Mouse (Mus musculus) kidney, postnatal 0 days (tissue): Measurements from ENCODE around the gene Actn4. TPM values are rescaled to one million over a fixed set of nuclear protein-coding genes. Genes with fewer than 3 reads are reported as not detected.

Source experiments
- ATAC-seq: fragments of 200-750 bp; cut with Nextera tagmentation; replicated peaks from 2 replicates; pipeline ENCODE4 v1.8.0; 2017; ENCODE audit warnings: low read depth, moderate number of reproducible peaks, moderate TSS enrichment, moderate library complexity; ENCODE audit not compliant: low FRiP score
- DNase-seq: peaks from one replicate; pipeline ENCODE4 v3.0.0-alpha.2; 2016; ENCODE audit warnings: low spot score
- H3K27ac ChIP-seq: fragments of 300-500 bp; sonication (generic); 2 replicates; pipeline ENCODE4 v1.5.1; 2014; ENCODE audit warnings: mild to moderate bottlenecking
- H3K27me3 ChIP-seq: fragments of 300-500 bp; sonication (generic); 2 replicates; pipeline ENCODE4 v1.6.1; 2014; ENCODE audit warnings: low read length, mixed read lengths; ENCODE audit not compliant: insufficient read depth
- H3K36me3 ChIP-seq: fragments of 300-500 bp; sonication (generic); 2 replicates; pipeline ENCODE4 v1.6.1; 2014; ENCODE audit warnings: low read length, mixed read lengths; ENCODE audit not compliant: insufficient read depth
- H3K4me1 ChIP-seq: fragments of 300-500 bp; sonication (generic); replicated peaks from 2 replicates; pipeline ENCODE4 v1.6.1; 2014; ENCODE audit warnings: antibody characterized with exemption, low read length, mixed read lengths; ENCODE audit not compliant: insufficient read depth
- H3K4me2 ChIP-seq: fragments of 300-500 bp; sonication (generic); 2 replicates; pipeline ENCODE4 v1.6.1; 2014; ENCODE audit warnings: mild to moderate bottlenecking, low read length, moderate library complexity, mixed read lengths
- H3K4me3 ChIP-seq: fragments of 300-500 bp; sonication (generic); replicated peaks from 2 replicates; pipeline ENCODE4 v1.5.1; 2014; ENCODE audit warnings: low read depth, low read length
- H3K9ac ChIP-seq: fragments of 300-500 bp; sonication (generic); 2 replicates; pipeline ENCODE4 v1.6.1; 2014; ENCODE audit warnings: low read depth, low read length
- H3K9me3 ChIP-seq: fragments of 300-500 bp; sonication (generic); replicated peaks from 2 replicates; pipeline ENCODE4 v1.6.1; 2016; ENCODE audit warnings: low read length, inconsistent platforms, mixed read lengths
- CTCF ChIP-seq: IDR thresholded peaks from 2 replicates; pipeline ENCODE4 v1.5.1; 2016; ENCODE audit warnings: antibody characterized with exemption, low read depth, mild to moderate bottlenecking, moderate library complexity
- WGBS: fragments of 180-500 bp; shearing (Covaris S2); extraction: QIAGEN DNeasy Blood & Tissue Kit; methylation state at CpG from one replicate; pipeline ENCODE4 v1.1.7; 2014; 5-methylcytosine and 5-hydroxymethylcytosine counted together
- polyA plus RNA-seq: library from polyadenylated mRNA; unstranded; fragments of >200 nt; fragmentation: Nextera tagmentation; extraction: Ambion mirVana; gene quantifications from 2 replicates; pipeline ENCODE4 v1.2.1, GENCODE M21; 2015

The Actn4 gene
- polyA plus RNA-seq, 1 experiment from 2014 or later: 255 TPM

GRCm38 (mm10) chr7:28880554-28880953 is 81.6 kb downstream of the Actn4 start:
- H3K4me1 ChIP-seq: 0 out of 2 replicates have a peak, but pooled peaks cover 5% of the 10 kb centered on the region
- H3K9me3 ChIP-seq: no peaks in the 10 kb centered on the region
- H3K27ac ChIP-seq: no peak overlapping the region
- H3K36me3 ChIP-seq: no peaks in the 10 kb centered on the region
- DNase-seq: no peak
- no peak overlapping the region for H3K9ac ChIP-seq
- H3K27me3 ChIP-seq: no peaks in the 10 kb centered on the region
- WGBS: 70% methylated on average over 10 of the region's 10 CpGs
- H3K4me3 ChIP-seq: no peak overlapping the region
- H3K4me2 ChIP-seq: no peak overlapping the region
- TF ChIP-seq CTCF: no peak
- no peak for ATAC-seq

GRCm38 (mm10) chr7:28879606-28880005 is 82.5 kb downstream of the Actn4 start:
- H3K4me3 ChIP-seq: no peak overlapping the region
- H3K36me3 ChIP-seq: no peaks in the 10 kb centered on the region
- H3K27me3 ChIP-seq: no peaks in the 10 kb centered on the region
- no peak for TF ChIP-seq CTCF
- H3K9me3 ChIP-seq: no peaks in the 10 kb centered on the region
- H3K4me2 ChIP-seq: no peak overlapping the region
- WGBS: 71% methylated on average over 7 of the region's 7 CpGs
- 0 out of 2 replicates have a peak, but pooled peaks cover 5% of the 10 kb centered on the region for H3K4me1 ChIP-seq
- no peak for DNase-seq
- no peak overlapping the region for H3K27ac ChIP-seq
- no peak overlapping the region for H3K9ac ChIP-seq
- no peak; the same call in 1 of the 2 replicates for ATAC-seq

- WGBS: 65% methylated on average over 4 of the region's 4 CpGs
- Histone ChIP-seq H3K9ac (no peak overlapping the region), H3K4me1 (0 out of 2 replicates have a peak, but pooled peaks cover 5% of the 10 kb centered on the region), H3K36me3 (no peaks in the 10 kb centered on the region), H3K4me2 (no peak overlapping the region), H3K9me3 (no peaks in the 10 kb centered on the region), H3K4me3 (no peak overlapping the region), H3K27me3 (no peaks in the 10 kb centered on the region), H3K27ac (no peak overlapping the region)
- DNase-seq (no peak), ATAC-seq (no peak)
- no peak for TF ChIP-seq CTCF
Measured at GRCm38 (mm10) chr7:28877856-28878255, 84.3 kb downstream of the Actn4 start.

- Histone ChIP-seq H3K27me3 (no peaks in the 10 kb centered on the region), H3K36me3 (no peaks in the 10 kb centered on the region), H3K4me3 (no peak overlapping the region), H3K4me1 (0 out of 2 replicates have a peak, but pooled peaks cover 5% of the 10 kb centered on the region), H3K9ac (no peak overlapping the region), H3K27ac (no peak overlapping the region), H3K4me2 (no peak overlapping the region), H3K9me3 (no peaks in the 10 kb centered on the region)
- DNase-seq (no peak), ATAC-seq (no peak)
- no peak for TF ChIP-seq CTCF
- WGBS: 88% methylated on average over 7 of the region's 7 CpGs
Measured at GRCm38 (mm10) chr7:28877155-28877554, 85.0 kb downstream of the Actn4 start.

GRCm38 (mm10) chr7:28876099-28876498 is 86.0 kb downstream of the Actn4 start:
- 68% methylated on average over 4 of the region's 4 CpGs for WGBS

GRCm38 (mm10) chr7:28874565-28874964 is 87.6 kb downstream of the Actn4 start:
- H3K27ac ChIP-seq: no peak overlapping the region
- no peaks in the 10 kb centered on the region for H3K9me3 ChIP-seq
- no peak overlapping the region for H3K4me2 ChIP-seq
- 71% methylated on average over 2 of the region's 2 CpGs for WGBS
- H3K9ac ChIP-seq: no peak overlapping the region
- ATAC-seq: no peak
- H3K36me3 ChIP-seq: no peaks in the 10 kb centered on the region
- H3K4me1 ChIP-seq: no peaks in the 10 kb centered on the region
- H3K4me3 ChIP-seq: no peak overlapping the region
- H3K27me3 ChIP-seq: no peaks in the 10 kb centered on the region
- DNase-seq: no peak
- no peak for TF ChIP-seq CTCF

More at GRCm38 (mm10) chr7:28876099-28876498, 86.0 kb downstream of the Actn4 start:
- H3K27ac ChIP-seq: no peak overlapping the region
- no peak for TF ChIP-seq CTCF
- 0 out of 2 replicates have a peak, but pooled peaks cover 1% of the 10 kb centered on the region for H3K4me1 ChIP-seq
- H3K4me3 ChIP-seq: no peak overlapping the region
- no peak for DNase-seq
- H3K36me3 ChIP-seq: no peaks in the 10 kb centered on the region
- no peaks in the 10 kb centered on the region for H3K9me3 ChIP-seq
- H3K27me3 ChIP-seq: no peaks in the 10 kb centered on the region
- ATAC-seq: no peak
- H3K9ac ChIP-seq: no peak overlapping the region
- H3K4me2 ChIP-seq: no peak overlapping the region

GRCm38 (mm10) chr7:28870901-28871664 is 91.1 kb downstream of the Actn4 start:
- no peak overlapping the region for H3K9ac ChIP-seq
- ATAC-seq (no peak), DNase-seq (no peak)
- no peaks in the 10 kb centered on the region for H3K4me1 ChIP-seq
- TF ChIP-seq CTCF: no peak
- no peak overlapping the region for H3K27ac ChIP-seq
- H3K36me3 ChIP-seq: no peaks in the 10 kb centered on the region
- H3K4me3 ChIP-seq: no peak overlapping the region
- H3K9me3 ChIP-seq: no peaks in the 10 kb centered on the region
- WGBS: 86% methylated on average over 24 of the region's 24 CpGs
- no peaks in the 10 kb centered on the region for H3K27me3 ChIP-seq
- H3K4me2 ChIP-seq: no peak overlapping the region
